Mouse (Mus musculus) kidney, embryonic 14.5 days (tissue): ENCODE measurements around the gene Herpud1. TPM values are rescaled to one million over a fixed set of nuclear protein-coding genes. Genes with fewer than 3 reads are reported as not detected.
A peak's percentile ranks its signal among the peaks of the same experiment; 100 is the strongest.

Source experiments
- ATAC-seq: fragments of 200-750 bp; cut with Nextera tagmentation; 2 replicates; pipeline ENCODE4 v1.8.0; 2017; ENCODE audit warnings: moderate number of reproducible peaks, mild to moderate bottlenecking, moderate TSS enrichment, moderate library complexity; ENCODE audit not compliant: low FRiP score, low TSS enrichment
- H3K27ac ChIP-seq: fragments of 300-500 bp; sonication (generic); 2 replicates; pipeline ENCODE4 v1.5.1; 2014; ENCODE audit warnings: low read depth, mild to moderate bottlenecking, low read length, moderate library complexity, mixed read lengths
- H3K27me3 ChIP-seq: fragments of 300-500 bp; sonication (generic); 2 replicates; pipeline ENCODE4 v1.6.1; 2014; ENCODE audit warnings: mild to moderate bottlenecking, low read length; ENCODE audit not compliant: control insufficient read depth, insufficient read depth
- H3K36me3 ChIP-seq: fragments of 300-500 bp; sonication (generic); 2 replicates; pipeline ENCODE4 v1.6.1; 2014; ENCODE audit warnings: low read length, mixed read lengths; ENCODE audit not compliant: control insufficient read depth, insufficient read depth
- H3K4me1 ChIP-seq: fragments of 300-500 bp; sonication (generic); 2 replicates; pipeline ENCODE4 v1.6.1; 2014; ENCODE audit warnings: low read length, mixed read lengths; ENCODE audit not compliant: control insufficient read depth, insufficient read depth
- H3K4me2 ChIP-seq: fragments of 300-500 bp; sonication (generic); replicated peaks from 2 replicates; pipeline ENCODE4 v1.6.1; 2014; ENCODE audit warnings: low read depth, mild to moderate bottlenecking, low read length
- H3K4me3 ChIP-seq: fragments of 300-500 bp; sonication (generic); 2 replicates; pipeline ENCODE4 v1.5.1; 2014; ENCODE audit warnings: mild to moderate bottlenecking, low read length
- H3K9ac ChIP-seq: fragments of 300-500 bp; sonication (generic); 2 replicates; pipeline ENCODE4 v1.6.1; 2014; ENCODE audit warnings: low read depth, mild to moderate bottlenecking, low read length, moderate library complexity
- H3K9me3 ChIP-seq: fragments of 300-500 bp; sonication (generic); 2 replicates; pipeline ENCODE4 v1.6.1; 2016; ENCODE audit warnings: low read length; ENCODE audit not compliant: control insufficient read depth
- WGBS: fragments of 180-500 bp; shearing (Covaris S2); extraction: QIAGEN DNeasy Blood & Tissue Kit; methylation state at CpG from one replicate; pipeline ENCODE4 v1.1.7; 2014; 5-methylcytosine and 5-hydroxymethylcytosine counted together
- polyA plus RNA-seq: library from polyadenylated mRNA; unstranded; fragments of >200 nt; fragmentation: Nextera tagmentation; extraction: Ambion mirVana; gene quantifications from 2 replicates; pipeline ENCODE4 v1.2.1, GENCODE M21; 2014

Gene Herpud1
- polyA plus RNA-seq, 1 experiment from 2014 or later: 61.2 TPM

- 97% methylated on average over 9 of the region's 9 CpGs for WGBS
- H3K4me3 ChIP-seq: no peak overlapping the region
- H3K27me3 ChIP-seq: no peaks in the 10 kb centered on the region
- H3K27ac ChIP-seq: no peak overlapping the region
- ATAC-seq: no peak
- H3K9me3 ChIP-seq: 0 out of 2 replicates have a peak, but pooled peaks cover 2% of the 10 kb centered on the region
- H3K4me1 ChIP-seq: peaks cover 6% of the 10 kb centered on the region; the same call in 1 of the 2 replicates
- H3K36me3 ChIP-seq: no peaks in the 10 kb centered on the region
- H3K4me2 ChIP-seq: no peak overlapping the region
- H3K9ac ChIP-seq: no peak overlapping the region
Measured at GRCm38 (mm10) chr8:94379686-94380085, 6.6 kb upstream of the Herpud1 start.

DNA sequence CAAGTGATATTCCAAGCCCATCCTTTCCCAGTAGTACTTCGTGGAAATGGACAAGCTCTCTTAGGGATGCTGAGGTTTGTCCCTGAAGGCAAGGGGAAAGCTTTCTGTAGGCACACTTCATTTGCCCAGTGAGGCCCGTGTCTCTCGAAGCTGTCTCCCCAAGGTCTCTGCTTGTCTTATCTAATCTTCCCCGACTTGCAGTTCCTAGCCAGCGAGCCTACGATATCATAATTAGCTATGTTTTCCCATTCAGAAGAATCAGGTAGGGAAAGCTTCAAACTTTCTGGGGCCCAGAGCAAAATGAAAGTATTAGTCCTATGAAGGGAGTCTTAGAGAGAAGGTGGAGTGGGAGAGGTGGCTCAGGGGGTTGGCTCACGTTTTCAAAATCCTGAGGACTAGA is 2.1 kb upstream of the Herpud1 start:
- no peak overlapping the region for H3K4me3 ChIP-seq
- ATAC-seq: no peak
- peaks cover 13% of the 10 kb centered on the region; the same call in 1 of the 2 replicates for H3K4me1 ChIP-seq
- no peaks in the 10 kb centered on the region for H3K36me3 ChIP-seq
- H3K9me3 ChIP-seq: 0 out of 2 replicates have a peak, but pooled peaks cover 2% of the 10 kb centered on the region
- H3K27ac ChIP-seq: no peak overlapping the region
- no peak overlapping the region for H3K4me2 ChIP-seq
- 89% methylated on average over 7 of the region's 7 CpGs for WGBS
- H3K27me3 ChIP-seq: no peaks in the 10 kb centered on the region
- no peak overlapping the region for H3K9ac ChIP-seq

- peaks cover 14% of the 10 kb centered on the region for H3K36me3 ChIP-seq
- H3K27me3 ChIP-seq: no peaks in the 10 kb centered on the region
- 0 out of 2 replicates have a peak, but pooled peaks cover 2% of the 10 kb centered on the region for H3K9me3 ChIP-seq
- 22% methylated on average over 20 of the region's 20 CpGs for WGBS
- peaks cover 13% of the 10 kb centered on the region; the same call in 1 of the 2 replicates for H3K4me1 ChIP-seq
- peak; percentile 14 for ATAC-seq
- H3K4me3 ChIP-seq: peak overlapping the region; percentile 66
- H3K27ac ChIP-seq: peak overlapping the region; percentile 59; the same call in 1 of the 2 replicates
- H3K4me2 ChIP-seq: peak overlapping the region; percentile 73
- H3K9ac ChIP-seq: peak overlapping the region; percentile 85
Measured at GRCm38 (mm10) chr8:94385506-94386213, 578 bp upstream of the Herpud1 start.

GRCm38 (mm10) chr8:94387027-94387684 is 918 bp downstream of the Herpud1 start:
- Histone ChIP-seq H3K9me3 (0 out of 2 replicates have a peak, but pooled peaks cover 2% of the 10 kb centered on the region), H3K9ac (peak overlapping the region; percentile 85), H3K36me3 (peaks cover 29% of the 10 kb centered on the region), H3K4me1 (peaks cover 13% of the 10 kb centered on the region; the same call in 1 of the 2 replicates), H3K27me3 (no peaks in the 10 kb centered on the region), H3K27ac (peak overlapping the region; percentile 21; the same call in 1 of the 2 replicates), H3K4me2 (peak overlapping the region; percentile 73), H3K4me3 (peak overlapping the region; percentile 66)
- WGBS: under 1% methylated on average over 25 of the region's 25 CpGs
- ATAC-seq: peak; percentile 66

- peak overlapping the region; percentile 66 for H3K4me3 ChIP-seq
- H3K9ac ChIP-seq: peak overlapping the region; percentile 85; the same call in 1 of the 2 replicates
- H3K27ac ChIP-seq: no peak overlapping the region
- peaks cover 13% of the 10 kb centered on the region; the same call in 1 of the 2 replicates for H3K4me1 ChIP-seq
- no peak for ATAC-seq
- H3K27me3 ChIP-seq: no peaks in the 10 kb centered on the region
- 0 out of 2 replicates have a peak, but pooled peaks cover 2% of the 10 kb centered on the region for H3K9me3 ChIP-seq
- H3K4me2 ChIP-seq: peak overlapping the region; percentile 73
- H3K36me3 ChIP-seq: peaks cover 35% of the 10 kb centered on the region
- whole genome bisulfite sequencing: 27% methylated on average over 6 of the region's 6 CpGs
Measured at GRCm38 (mm10) chr8:94387785-94388184, 1.5 kb downstream of the Herpud1 start.

- WGBS: 95% methylated on average over 6 of the region's 6 CpGs
- Histone ChIP-seq H3K27ac (no peak overlapping the region), H3K4me3 (no peak overlapping the region), H3K4me1 (peaks cover 13% of the 10 kb centered on the region; the same call in 1 of the 2 replicates), H3K4me2 (no peak overlapping the region), H3K9me3 (0 out of 2 replicates have a peak, but pooled peaks cover 2% of the 10 kb centered on the region), H3K36me3 (peaks cover 48% of the 10 kb centered on the region), H3K9ac (no peak overlapping the region), H3K27me3 (no peaks in the 10 kb centered on the region)
- no peak for ATAC-seq
Measured at GRCm38 (mm10) chr8:94389531-94389930, 3.3 kb downstream of the Herpud1 start.

- no peak overlapping the region for H3K27ac ChIP-seq
- H3K4me2 ChIP-seq: no peak overlapping the region
- H3K9ac ChIP-seq: no peak overlapping the region
- H3K9me3 ChIP-seq: no peaks in the 10 kb centered on the region
- WGBS: 95% methylated on average over 6 of the region's 6 CpGs
- H3K36me3 ChIP-seq: peaks cover 57% of the 10 kb centered on the region
- H3K4me1 ChIP-seq: peaks cover 12% of the 10 kb centered on the region; the same call in 1 of the 2 replicates
- no peak for ATAC-seq
- no peak overlapping the region for H3K4me3 ChIP-seq
- no peaks in the 10 kb centered on the region for H3K27me3 ChIP-seq
Measured at GRCm38 (mm10) chr8:94390429-94390828, 4.2 kb downstream of the Herpud1 start.

DNA sequence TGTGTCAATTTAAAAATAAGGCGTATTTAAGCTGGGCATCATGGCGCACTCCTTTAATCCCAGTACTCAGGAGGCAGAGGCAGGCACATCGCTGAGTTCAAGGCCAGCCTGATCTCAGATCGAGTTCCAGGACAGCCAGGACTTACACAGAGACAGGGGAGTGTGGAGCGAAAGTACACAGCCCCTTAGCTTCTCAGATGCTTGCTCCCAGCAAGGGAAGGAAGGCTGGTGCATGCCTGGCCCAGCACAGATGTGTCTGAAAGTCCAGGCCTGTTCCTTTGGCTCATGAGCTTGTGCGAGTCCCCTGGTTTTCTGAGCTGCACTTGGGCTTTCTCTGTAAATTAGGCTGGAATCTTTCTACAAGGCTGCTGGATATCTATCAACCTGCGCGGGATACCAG is 4.7 kb downstream of the Herpud1 start:
- 96% methylated on average over 8 of the region's 8 CpGs for WGBS
- H3K4me2 ChIP-seq: no peak overlapping the region
- 0 out of 2 replicates have a peak, but pooled peaks cover 7% of the 10 kb centered on the region for H3K4me1 ChIP-seq
- H3K27me3 ChIP-seq: no peaks in the 10 kb centered on the region
- H3K4me3 ChIP-seq: no peak overlapping the region
- H3K9ac ChIP-seq: no peak overlapping the region
- no peak overlapping the region for H3K27ac ChIP-seq
- no peaks in the 10 kb centered on the region for H3K9me3 ChIP-seq
- peaks cover 62% of the 10 kb centered on the region for H3K36me3 ChIP-seq
- ATAC-seq: no peak
